Mouse (Mus musculus) c-Kit-negative CD71-positive TER-119-positive erythroid progenitor cells, embryonic 14.5 days (primary cell): ENCODE measurements around the gene Mrpl53.

Experiments
- DNase-seq: peaks from one replicate; pipeline ENCODE4 v3.0.0-alpha.2; 2013; ENCODE audit warnings: low read depth, low spot score

The Mrpl53 gene

DNA sequence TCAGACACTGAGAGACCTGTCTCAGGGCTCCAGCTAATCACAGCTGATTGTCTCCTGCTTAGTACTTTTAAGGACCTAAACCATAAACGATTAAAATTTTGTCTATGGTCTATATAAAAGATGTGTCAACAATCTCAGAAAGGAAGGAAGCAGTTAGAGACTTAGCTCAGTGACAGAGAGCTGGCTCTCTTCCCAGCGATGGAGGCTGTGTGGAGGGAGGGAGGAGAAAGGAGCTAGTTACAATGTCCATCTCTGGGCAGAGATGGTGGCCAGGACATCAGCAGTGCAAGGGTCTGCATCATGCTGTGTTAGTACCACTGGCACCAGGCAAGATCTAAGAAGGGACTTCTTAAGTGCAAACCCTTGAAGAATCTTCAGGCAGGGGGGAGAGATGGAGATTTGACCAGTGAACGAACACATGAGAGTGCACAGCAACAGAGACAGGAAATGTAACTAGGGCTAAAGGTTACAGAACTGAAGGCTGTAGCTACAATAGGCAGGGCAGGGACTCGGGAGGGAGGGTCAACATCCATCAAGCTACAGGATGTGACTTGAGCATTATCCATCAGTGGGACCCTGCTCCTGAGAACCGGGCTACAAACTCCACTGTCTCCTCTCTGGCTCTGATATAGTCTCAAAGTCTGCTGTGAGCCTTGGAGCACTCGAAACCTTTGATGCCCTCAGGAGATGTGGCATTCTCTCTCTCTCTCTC is 16.3 kb upstream of the Mrpl53 start:
- no peak for DNase-seq

DNA sequence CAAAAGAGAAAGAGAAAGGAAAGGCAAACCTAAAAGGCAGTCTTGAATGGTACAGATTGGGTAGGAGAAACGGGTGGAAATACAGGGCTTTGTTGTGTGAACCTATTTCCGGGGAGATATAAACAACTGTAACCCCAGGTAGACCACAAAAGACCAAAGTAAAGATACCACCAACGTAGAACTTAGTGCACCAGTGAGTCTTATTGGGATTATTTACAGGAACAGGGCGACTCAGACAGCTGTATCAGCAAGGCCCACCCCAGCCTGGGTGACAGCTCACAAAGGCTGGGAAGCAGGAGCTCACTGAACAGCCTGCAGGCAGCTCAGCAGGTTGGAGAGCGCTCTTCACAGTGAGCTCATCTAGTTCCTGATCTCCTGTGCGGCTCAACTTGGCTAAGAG is 12.9 kb upstream of the Mrpl53 start:
- DNase-seq, result no peak

DNA sequence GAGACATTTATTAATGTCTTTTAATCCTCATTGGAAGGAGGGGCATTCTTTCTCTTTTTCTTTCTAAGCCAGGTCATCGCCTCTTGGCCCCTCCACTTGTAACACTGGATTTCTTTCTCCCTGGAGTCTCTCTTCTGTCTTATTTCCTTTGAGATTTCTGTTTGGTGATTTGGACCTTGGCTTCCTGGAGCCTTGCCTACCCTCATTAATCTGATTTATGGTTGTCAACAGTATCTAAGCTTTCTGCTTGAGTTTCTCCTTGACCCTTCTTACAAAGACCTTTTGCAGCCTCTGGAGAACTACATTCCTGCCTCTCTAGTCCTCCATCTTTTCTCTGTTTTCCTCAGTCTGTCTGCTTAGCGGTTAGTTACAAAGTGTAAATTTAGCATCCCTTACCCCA is 10.4 kb upstream of the Mrpl53 start:
- DNase-seq, result no peak

DNA sequence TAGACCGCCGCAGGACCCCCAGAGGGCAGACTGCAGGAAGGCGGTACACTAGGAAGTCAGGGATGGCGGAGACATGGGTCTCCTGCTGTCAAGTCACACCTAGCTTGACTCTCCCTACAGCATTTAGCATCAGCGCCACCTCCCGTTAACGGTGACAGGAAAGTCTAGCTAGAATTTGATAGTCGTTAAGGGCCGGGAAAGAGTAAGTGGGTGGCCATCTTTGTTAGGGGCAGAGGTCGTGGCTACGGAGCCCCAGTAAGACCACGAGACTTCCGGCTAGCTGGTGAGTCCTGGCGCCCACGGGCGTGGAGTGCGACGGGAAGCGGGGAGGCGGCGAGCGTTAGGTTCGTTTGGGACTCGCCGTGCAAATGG is 7.5 kb upstream of the Mrpl53 start, which contains the start of the genes Ccdc142 and Gm42688:
Ccdc142 (plus strand) TSS at position 286 of the 372 bp plus-strand sequence.
Gm42688 (plus strand) TSS at position 302 of the 372 bp plus-strand sequence.
- DNase-seq, result no peak

DNA sequence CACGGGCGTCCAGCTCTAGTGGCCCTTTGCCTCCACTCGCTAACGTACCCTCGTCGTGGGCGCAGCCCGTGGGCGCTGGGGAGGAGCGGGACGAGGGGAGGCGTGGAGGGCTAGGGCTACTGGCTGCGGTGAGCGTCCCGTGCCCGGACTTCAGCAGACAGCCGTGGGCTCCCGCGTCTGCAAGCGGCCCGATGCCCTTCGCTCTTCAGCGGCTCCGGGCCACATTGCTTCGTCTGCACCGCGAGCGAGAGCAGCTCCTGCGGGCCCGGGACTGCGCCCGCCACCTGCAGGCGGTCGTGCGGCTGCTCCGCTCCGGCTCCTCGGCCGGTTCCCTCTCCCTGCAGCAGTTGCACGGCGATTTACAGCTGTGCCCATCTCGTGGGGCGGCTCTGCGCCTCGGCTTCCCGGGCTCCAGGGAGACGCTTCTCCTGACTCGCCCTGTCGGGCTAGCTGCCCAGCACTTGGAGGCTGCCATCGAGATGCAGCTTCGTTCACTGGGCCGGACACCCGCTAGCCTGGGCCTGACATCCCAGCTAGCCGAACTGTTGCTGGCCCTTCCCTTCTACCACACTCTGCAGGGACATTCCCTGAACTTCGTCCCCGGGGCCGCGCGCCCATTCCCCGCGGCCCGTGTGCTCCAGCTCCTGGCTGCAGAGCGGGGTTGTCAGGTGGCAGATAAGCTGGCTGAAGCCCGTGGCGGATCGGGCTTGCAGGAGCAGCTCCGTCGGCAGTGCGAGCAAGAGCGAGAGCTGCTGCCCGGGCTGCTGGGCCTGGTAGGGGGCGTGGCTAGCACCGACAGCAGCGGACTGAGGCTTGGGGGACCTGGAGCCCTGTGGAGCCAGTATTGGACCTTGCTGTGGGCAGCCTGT is 6.9 kb upstream of the Mrpl53 start:
- no peak for DNase-seq

DNA sequence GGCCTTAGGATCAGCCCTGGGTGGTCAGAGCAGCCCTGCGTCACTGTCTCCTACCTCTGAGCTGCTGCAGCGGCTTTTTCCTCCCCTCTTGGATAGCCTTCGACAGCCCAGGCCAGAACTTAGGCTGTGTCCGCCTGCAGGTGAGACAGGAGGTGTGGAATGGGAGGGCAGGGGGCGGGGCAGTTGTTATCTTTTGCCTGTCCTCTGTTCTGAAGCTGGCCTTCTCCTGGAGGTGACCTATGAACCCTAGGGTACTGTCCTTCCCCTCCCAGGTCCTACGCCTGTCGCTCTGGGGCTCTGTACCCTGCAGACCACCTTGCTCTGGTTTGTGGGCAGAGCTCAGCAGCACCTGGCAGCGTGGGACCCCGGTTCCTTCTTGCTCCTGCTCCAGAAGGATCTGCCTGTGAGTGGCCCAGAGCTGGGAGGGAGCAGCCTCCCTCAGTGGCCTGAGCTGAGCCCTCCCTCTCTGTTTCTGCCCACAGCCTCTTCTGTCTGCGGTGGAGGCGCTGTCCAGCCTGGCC is 5.7 kb upstream of the Mrpl53 start:
- DNase-seq, result no peak

DNA sequence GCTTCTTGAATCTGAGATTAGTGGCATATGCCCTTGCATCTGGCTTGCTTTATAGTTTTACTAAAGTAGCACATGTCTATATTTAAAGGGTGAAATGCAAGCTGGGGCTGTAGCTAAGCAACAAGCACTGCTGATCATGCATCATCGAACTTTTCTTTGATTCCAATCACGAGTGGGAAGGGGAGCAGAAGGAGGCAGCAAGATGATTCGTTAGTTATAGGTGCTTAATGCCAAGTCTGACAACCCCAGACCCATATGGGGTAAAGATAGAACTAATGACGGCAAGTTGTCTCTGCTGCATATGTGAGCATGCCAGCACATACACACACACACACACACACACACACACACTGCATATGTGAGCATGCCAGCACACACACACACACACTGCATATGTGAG is 4.7 kb upstream of the Mrpl53 start:
- no peak for DNase-seq

DNA sequence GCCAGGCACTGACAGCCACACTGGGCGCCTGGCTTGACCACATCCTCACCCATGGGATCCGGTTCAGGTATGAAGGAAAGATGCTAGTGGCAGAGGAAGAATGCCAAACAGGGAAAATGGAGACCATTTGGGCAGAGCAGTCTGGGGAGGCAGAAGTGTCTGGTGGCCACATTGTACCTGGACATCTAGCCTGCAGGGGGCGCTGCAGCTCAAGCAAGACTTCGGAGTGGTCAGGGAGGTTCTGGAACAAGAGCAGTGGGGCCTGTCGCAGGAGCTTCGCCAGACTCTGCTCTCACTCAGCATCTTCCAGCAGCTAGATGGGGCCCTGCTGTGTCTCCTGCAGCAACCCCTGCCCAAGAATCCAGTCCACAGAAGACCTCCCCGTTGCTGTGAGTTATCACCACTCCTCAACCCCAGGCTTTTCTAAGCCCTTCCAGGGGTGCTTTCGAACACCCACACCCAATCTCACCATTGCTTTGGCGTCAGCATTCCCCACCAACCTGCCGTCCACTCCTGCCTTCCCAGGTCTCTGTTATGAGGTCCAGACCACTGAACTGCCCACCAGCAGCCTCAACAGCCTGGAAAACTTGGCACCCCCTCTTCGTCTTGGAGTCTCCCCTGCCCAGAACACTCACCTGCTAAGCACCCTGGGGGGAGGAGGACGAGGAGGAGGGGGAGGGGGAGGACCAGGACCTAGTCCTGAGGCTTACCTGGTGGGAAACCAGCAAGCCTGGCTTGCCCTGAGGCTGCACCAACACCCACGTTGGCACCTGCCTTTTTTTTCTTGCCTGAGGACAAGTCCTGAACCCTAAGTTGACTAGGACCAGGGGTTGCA is 1.1 kb upstream of the Mrpl53 start:
- peak; percentile 73 for DNase-seq

DNA sequence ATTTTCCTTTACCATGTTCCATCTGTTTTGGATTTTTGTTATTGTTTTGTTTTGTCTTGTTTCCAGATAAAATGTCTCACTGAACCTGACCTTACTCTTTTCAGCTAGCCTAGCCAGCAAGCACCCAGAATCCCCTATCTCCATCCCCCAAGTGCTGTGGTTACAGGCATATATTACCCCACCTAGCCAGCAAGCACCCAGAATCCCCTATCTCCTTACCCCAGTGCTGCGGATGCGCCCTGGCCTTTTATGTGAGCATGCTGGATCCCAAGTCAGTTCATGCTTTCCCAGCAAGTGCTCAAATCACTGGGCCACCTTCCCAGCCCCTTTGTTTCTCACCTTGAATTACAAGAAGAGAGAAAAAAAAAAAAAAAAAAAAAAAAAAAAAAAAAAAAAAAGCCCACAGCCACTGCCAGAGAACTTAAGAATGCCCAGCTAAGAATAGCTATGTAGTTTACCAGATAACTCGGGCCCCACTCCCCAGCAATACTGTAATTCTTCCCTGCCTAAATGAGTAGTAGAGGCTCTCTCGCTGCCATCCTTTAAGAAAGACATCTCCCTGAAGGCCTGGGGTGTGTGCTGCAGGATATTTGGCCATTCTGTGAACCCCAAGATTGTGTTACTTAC is 2.8 kb downstream of the Mrpl53 start:
- DNase-seq, result no peak

DNA sequence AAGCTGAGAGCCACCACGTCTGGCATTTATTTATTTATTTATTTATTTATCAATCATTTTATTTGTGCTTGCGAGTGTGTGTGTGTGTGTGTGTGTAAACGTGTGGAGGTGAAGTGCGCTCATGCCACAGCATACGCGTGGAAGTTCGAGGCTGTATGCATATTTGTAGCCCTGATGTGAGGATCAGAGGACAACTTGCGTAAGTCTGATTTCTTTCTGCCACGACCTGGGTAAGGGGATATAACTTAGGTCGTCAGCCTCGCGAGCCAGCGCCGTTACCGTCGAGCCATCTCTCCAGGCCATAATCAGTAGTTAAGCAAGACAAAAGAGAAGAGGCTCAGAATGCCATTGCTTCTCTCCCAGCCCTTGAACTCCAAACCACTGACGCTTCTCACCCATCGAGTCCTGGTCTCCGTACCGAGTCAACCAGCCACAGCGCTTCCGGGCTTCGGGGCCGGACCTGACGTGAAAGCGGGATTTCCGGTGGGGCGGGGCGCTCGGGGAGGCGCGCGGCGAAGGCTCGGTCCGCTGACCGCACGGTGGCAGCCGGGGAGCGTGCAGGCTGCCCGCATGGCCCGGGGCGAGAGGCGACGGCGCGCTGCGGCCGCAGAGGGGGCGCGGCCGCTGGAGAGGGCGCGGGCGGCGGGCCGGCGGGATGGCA is 6.3 kb downstream of the Mrpl53 start, which contains the start of gene Mogs:
Mogs (plus strand) TSS at position 486 of the 661 bp plus-strand sequence.
- DNase-seq, result peak; percentile 74

DNA sequence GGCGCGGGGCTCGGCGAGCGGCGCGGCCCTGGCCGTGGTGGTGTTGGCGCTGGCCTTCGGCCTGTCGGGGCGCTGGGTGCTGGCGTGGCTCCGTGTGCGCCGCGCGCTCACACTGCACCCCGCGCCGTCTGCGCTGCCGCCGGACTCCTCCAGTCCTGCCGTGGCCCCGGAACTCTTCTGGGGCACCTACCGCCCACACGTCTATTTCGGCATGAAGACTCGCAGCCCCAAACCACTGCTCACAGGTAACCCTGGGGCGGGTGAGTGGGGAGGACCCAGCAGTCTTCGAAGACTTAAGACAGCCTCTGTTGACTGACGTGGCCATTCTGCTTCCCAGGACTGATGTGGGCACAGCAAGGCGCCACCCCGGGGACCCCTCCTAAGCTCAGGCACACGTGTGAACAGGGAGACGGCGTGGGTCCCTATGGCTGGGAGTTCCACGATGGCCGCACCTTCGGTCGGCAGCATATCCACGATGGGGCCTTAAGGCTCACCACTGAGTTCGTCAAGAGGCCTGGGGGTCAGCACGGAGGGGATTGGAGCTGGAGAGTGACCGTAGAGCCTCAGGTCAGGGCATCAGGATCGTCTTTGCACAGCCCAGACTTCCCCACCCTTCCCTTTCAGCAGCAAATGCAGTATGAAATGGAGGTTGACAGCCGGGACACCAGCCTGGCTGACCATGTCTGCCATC is 7.0 kb downstream of the Mrpl53 start:
- no peak for DNase-seq

DNA sequence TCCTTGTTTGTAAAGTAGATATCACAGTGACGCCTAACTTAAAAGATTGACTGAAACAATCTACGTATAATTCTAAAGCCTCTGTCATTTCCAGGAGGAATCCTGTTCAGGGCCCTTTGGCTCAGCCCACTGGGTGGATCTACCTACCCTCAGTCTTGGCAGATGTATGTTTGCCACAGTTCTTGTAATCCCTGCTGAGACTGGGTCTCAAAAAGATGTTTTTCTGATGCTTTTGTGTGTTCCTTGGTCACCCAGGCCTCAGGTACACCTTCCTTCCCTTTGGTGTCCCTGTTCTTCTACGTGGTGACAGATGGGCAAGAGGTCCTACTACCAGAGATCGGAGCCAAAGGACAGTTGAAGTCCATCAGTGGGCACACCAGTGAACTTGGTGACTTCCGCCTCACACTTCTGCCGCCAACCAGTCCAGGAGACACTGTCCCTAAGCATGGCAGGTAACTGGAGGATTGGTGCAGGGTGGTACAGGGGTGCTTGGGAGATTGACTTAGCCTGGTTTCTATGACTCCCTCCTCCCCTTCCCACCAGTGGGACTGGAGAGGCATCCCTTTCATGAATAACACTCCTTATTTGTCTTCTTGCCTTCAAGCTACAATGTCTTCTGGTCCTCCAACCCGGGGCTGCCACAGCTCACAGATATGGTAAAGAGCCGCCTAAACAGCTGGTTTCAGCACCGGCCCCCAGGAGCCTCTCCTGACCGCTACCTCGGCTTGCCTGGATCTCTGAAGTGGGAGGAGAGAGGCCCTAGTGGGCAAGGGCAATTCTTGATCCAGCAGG is 7.7 kb downstream of the Mrpl53 start:
- no peak for DNase-seq

DNA sequence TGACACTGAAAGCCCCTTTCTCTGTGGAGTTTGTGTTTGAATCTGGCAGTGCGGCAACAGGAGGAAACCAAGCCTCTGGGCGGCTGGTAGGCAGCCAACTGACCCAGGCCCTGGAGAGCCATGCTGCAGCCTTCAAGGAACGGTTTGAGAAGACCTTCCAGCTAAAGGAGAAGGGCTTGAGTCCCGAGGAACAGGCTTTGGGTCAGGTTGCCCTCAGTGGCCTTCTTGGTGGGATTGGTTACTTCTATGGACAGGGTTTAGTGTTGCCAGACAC is 8.3 kb downstream of the Mrpl53 start:
- no peak for DNase-seq

DNA sequence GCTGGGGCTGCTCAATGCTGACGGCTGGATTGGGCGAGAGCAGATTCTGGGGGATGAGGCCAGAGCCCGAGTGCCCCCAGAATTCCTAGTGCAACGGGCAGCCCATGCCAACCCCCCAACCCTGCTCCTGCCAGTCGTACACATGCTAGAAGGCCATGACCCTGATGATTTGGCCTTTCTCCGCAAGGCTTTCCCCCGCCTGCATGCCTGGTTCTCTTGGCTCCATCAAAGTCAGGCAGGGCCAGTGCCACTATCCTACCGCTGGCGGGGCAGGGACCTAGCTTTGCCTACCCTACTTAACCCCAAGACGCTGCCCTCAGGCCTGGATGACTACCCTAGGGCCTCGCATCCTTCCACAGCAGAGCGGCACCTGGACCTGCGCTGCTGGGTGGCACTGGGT is 8.8 kb downstream of the Mrpl53 start:
- DNase-seq, result no peak

DNA sequence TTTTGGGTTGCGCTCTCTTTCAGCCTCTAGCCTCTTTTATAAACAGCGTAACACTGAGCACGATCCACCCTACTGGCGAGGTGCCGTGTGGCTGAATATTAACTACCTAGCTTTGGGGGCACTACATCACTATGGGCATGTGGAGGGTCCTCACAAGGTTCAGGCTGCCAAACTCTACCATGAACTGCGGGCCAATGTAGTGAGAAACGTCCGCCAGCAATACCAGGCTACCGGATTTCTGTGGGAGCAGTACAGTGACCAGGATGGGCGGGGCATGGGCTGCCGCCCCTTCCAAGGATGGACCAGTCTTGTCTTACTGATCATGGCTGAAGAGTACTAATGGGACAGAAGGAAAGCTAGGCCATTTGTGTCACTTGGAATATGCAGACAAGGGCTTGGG is 9.5 kb downstream of the Mrpl53 start:
- no peak for DNase-seq

DNA sequence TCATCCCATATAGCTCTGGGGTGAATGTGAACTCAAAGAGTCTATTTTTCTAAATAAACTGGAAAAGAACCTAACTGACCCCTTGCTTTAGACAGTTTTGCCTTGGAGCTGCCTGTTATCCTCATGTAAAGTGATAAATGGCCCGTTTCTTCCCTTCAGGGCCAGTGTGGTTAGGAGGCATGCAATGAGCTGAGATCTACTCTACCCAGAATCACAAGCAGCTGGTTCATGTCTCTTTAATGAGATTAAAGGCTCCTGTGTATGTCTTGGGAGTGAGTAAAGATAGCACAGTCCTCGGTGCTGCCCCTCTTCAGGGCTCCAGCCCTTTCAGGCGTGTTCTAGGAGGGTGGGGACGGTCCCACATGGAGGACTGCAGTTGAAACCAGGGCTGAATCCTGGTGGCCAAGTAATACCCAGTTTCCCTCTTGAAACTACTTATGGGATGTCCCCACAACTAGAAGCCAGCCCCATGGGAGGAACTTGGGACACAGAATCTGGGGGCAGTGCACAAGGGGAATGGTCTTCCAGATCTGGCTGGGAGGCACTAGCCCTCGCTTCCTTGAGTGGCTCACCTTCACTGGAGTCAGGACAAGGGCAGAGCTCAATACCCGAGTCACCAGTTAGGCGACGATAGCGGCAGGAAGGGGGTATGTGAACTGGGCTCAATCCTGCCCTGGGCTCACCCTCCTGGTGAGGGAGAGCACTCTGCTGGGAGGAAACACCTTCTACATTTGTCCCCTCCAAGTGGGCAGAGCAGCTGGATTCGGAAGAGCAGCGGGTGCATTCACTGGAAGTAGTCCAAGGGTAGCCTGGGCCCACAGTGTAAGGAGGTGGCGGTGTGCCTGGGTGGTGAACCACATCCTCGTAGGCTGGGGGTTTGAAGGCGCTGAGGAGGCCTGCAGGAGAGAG is 10.2 kb downstream of the Mrpl53 start:
- no peak for DNase-seq

DNA sequence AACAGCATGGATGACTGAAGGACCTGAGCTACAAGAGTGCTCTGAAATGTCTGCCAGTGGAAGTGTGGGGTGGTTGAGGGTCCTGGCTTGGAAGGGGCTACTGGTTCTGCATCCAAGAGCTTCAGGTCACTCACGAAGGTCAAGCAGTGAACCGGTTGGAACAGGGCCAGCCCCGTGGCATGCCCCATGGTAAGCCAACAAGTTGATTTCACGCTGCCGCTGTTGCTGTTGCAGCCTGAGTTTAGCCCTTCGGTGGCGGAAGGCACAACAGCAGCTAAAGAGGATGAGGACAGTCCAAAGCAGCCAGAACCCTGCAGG is 10.9 kb downstream of the Mrpl53 start:
- no peak for DNase-seq
